Mouse (Mus musculus): ENCODE measurements around the gene Slc6a8. TPM values are rescaled to one million over a fixed set of nuclear protein-coding genes. Genes with fewer than 3 reads are reported as not detected.

The Slc6a8 gene
- 6.2 and 6.6 TPM in 2 replicates for polyA plus RNA-seq (2015; fragmentation: Nextera tagmentation; extraction: Ambion mirVana)

DNA sequence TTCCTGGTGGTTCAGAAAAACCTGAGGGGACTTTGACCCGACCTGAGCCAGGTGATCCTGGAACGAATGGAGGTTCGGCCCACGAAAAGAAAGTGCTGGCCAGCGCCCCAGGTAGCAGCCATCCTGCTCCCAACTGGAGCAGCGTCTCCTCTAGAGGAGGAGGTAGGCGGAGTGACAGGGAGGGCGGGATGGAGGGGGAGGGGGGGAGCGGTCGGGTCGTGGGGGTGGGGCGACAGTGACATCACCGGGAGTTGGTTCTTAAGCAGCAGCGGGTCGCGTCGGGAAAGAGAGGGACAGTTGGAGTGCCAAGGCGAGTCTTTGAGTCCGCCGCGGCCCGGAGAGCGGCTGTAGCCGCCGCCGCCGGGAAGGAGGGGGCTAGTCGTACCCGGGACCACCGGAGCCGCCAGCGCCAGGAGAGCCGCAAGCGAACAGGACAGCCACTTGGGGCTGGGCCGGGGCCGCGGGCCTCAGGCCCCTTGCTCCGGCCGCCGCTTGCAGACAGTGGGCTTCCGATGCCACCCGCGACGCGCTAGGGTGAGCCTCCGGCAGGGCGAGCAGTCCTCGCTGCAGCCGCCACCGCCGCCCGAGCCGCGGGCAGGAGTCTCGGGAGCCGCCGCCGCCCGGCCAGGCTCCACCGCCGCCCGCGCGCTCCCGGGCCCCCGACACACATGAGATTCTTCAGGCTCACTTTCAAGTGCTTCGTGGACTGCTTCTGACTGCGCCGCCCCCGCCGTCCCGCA lies at the start of gene Slc6a8:
TSS of gene Slc6a8 (plus strand) at position 272 of the 740 bp plus-strand sequence.
- peak within 1 kb of the TSS; percentile 71 for H3K27ac ChIP-seq
- WGBS = 7% methylated on average over 23 of the region's 72 CpGs
- peak within 1 kb of the TSS; percentile 61 for H3K4me3 ChIP-seq
- H3K9me3 ChIP-seq = no peaks in the 10 kb centered on the region
- peaks cover 10% of the 10 kb centered on the region for H3K4me1 ChIP-seq
- no peaks in the 10 kb centered on the region for H3K27me3 ChIP-seq
- peak; percentile 65 for ATAC-seq (ENCODE audit: borderline replicate concordance, extremely low read depth, low FRiP score, low TSS enrichment)
- H3K9ac ChIP-seq = peak within 1 kb of the TSS; percentile 67
- no peaks in the 10 kb centered on the region for H3K36me3 ChIP-seq
- H3K4me2 ChIP-seq = peak within 1 kb of the TSS; percentile 71

DNA sequence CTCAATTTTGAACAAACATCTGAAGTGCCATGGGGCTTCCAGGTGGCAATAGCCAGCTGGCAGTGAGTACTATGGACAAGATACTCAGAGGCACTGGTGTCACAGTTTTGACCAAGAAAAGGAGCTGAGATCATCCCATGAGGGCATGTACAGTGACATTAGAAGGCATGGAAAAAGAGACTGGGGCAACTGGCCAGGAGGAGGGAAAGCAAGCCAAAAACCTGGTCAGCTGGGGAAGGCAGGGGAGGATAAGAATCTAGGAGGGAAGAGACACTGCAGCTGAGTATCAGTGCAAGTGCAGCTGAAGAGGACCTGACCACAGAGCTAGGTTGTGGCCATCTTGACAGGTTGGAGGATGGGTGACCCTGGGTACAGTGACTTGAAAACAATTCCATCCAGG lies 46.0 kb upstream of the Slc6a8 start:
- H3K4me3 ChIP-seq = no peak overlapping the region
- no peaks in the 10 kb centered on the region for H3K36me3 ChIP-seq
- H3K9ac ChIP-seq = no peak overlapping the region
- no peak for ATAC-seq (ENCODE audit: borderline replicate concordance, extremely low read depth, low FRiP score, low TSS enrichment)
- no peaks in the 10 kb centered on the region for H3K4me1 ChIP-seq
- no peaks in the 10 kb centered on the region; the same call in 1 of the 2 replicates for H3K27me3 ChIP-seq
- H3K27ac ChIP-seq = no peak overlapping the region
- no peaks in the 10 kb centered on the region for H3K9me3 ChIP-seq
- H3K4me2 ChIP-seq = no peak overlapping the region

DNA sequence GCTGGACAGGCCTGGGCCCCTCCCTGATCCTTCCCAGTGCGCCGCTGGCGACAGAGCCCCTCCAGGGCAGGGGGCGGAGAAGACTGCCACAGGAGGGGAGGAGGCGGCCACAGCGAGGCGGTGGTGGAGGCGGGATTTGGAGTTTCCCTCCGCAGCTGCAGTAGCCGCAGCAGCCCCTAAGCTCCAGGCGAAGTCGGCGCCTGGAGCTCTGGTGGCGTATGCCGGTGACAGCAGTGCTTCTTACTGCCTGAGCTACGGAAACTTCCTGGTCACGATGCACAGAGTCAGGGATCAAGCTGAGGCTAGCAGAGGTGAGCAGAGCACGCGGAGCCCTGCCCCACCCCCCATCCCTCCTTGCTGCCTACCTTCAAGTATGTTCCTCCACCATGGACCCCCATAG lies 37.5 kb upstream of the Slc6a8 start:
- no peaks in the 10 kb centered on the region for H3K36me3 ChIP-seq
- H3K4me3 ChIP-seq = 0 out of 2 replicates have a peak overlapping the region, but pooled peaks have one; percentile 5
- H3K27me3 ChIP-seq = peaks cover 45% of the 10 kb centered on the region
- H3K4me1 ChIP-seq = peaks cover 9% of the 10 kb centered on the region
- peak overlapping the region; percentile 41 for H3K4me2 ChIP-seq
- no peaks in the 10 kb centered on the region for H3K9me3 ChIP-seq
- 20% methylated on average over 15 of the region's 19 CpGs for WGBS
- H3K27ac ChIP-seq = no peak overlapping the region
- ATAC-seq (ENCODE audit: borderline replicate concordance, extremely low read depth, low FRiP score, low TSS enrichment) = no peak; the same call in 1 of the 2 replicates
- H3K9ac ChIP-seq = no peak overlapping the region

DNA sequence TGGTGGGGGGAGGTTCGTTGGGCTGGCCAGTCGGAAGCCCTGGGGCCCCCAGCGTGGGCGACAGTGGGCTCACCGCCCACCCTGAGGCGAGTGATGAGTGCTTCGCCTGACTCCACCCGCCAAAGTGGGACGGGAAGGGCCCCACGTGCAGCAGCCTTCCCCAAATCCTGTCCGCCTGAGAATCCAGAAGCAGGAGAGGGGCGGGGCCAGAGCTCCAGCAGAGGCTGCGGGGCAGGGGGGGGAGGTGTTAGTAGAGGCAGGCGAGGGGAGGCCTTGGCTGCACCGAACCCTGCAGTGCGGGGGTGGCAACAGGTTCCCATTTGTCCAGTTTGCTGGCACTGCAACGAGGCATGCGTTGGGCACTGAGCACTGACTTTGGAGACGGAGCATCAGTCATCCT lies 35.5 kb upstream of the Slc6a8 start:
- ATAC-seq (ENCODE audit: borderline replicate concordance, extremely low read depth, low FRiP score, low TSS enrichment) = no peak
- H3K4me2 ChIP-seq = peak overlapping the region; percentile 76
- H3K36me3 ChIP-seq = no peaks in the 10 kb centered on the region
- H3K27ac ChIP-seq = no peak overlapping the region
- peak overlapping the region; percentile 32 for H3K4me3 ChIP-seq
- H3K9me3 ChIP-seq = no peaks in the 10 kb centered on the region
- 12% methylated on average over 19 of the region's 19 CpGs for WGBS
- H3K9ac ChIP-seq = no peak overlapping the region
- peaks cover 45% of the 10 kb centered on the region for H3K27me3 ChIP-seq
- peaks cover 9% of the 10 kb centered on the region for H3K4me1 ChIP-seq

DNA sequence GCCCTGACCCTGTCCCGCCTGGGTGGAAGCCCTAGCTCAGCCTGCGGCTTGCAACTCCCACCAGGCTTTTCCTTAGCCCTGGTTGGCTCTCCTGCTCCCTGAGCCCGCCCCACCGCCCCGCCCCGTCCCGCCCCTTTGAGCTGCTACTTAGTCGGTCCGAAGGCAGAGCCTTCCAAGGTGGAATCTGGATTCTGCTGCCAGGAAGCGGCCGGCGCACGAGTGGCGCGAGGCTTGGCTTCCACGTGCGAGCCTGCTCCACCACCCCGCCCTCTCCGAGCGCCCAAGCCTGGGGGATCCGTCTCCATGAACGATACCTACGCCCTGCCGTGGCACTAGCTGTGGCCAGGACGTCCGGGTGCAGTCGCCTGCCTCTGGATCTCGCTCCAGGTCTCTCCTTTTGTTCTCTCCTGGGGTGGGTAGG lies 33.7 kb upstream of the Slc6a8 start, which contains the start of gene Dusp9:
TSS of gene Dusp9 (plus strand) at position 165 of the 421 bp plus-strand sequence.
- whole genome bisulfite sequencing = 8% methylated on average over 27 of the region's 28 CpGs
- Histone ChIP-seq H3K4me1 (peaks cover 9% of the 10 kb centered on the region), H3K27ac (no peak within 1 kb of the TSS), H3K4me2 (peak within 1 kb of the TSS; percentile 73), H3K4me3 (peak within 1 kb of the TSS; percentile 41), H3K27me3 (peaks cover 44% of the 10 kb centered on the region), H3K9ac (0 out of 2 replicates have a peak within 1 kb of the TSS, but pooled peaks have one; percentile 16), H3K9me3 (no peaks in the 10 kb centered on the region), H3K36me3 (no peaks in the 10 kb centered on the region)
- peak; percentile 74; the same call in 1 of the 2 replicates for ATAC-seq (ENCODE audit: borderline replicate concordance, extremely low read depth, low FRiP score, low TSS enrichment)

DNA sequence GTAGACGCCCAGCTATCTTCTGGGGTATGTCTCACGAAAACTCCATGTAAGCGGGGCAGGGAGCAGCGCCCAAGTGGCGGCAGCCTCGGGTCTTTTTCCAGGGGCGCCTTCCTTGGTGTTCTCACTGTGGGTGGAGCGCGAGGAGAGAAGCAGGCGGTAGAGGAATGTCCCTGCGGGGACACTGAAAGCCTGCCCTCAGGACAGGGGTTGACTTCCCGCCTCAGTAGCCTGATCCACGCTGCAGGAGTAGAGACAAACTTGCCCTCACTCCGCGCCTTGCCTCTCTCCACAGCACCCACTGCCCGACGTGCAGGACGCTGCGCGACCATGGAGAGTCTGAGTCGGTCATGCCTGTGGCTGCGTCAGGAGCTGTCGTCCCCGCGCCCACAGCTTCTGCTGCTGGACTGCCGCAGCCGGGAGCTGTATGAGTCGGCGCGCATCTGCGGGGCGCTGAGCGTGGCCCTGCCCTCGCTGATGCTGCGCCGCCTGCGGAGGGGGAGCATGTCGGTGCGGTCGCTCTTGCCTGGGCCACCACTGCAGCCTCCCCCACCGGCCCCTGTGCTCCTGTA lies 33.0 kb upstream of the Slc6a8 start:
- no peak for ATAC-seq (ENCODE audit: borderline replicate concordance, extremely low read depth, low FRiP score, low TSS enrichment)

DNA sequence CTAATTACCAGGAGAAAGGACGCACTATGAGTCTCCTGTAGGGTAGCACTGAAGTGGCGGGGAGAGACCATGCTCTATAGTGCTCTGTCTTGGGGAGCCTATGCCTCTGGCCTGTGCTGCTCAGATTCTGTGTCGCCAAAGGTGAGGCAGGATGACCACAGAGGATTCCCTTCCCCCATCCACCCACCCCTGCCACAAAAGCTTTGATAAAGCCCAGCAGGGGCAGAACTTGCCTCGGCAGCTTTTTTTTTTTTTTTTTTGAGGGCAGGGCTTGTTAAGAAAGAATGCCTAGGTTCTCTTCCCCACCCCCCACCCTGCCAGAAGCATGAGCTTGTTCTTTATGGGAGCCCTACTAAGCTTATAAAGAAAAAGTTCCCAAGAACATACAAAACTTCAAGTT lies 27.8 kb upstream of the Slc6a8 start:
- no peaks in the 10 kb centered on the region for H3K36me3 ChIP-seq
- no peak overlapping the region for H3K27ac ChIP-seq
- no peak overlapping the region for H3K9ac ChIP-seq
- H3K9me3 ChIP-seq = no peaks in the 10 kb centered on the region
- H3K4me3 ChIP-seq = no peak overlapping the region
- ATAC-seq (ENCODE audit: borderline replicate concordance, extremely low read depth, low FRiP score, low TSS enrichment) = no peak
- H3K4me1 ChIP-seq = no peaks in the 10 kb centered on the region
- H3K27me3 ChIP-seq = no peaks in the 10 kb centered on the region; the same call in 1 of the 2 replicates
- H3K4me2 ChIP-seq = no peak overlapping the region
- 35% methylated on average over 3 of the region's 4 CpGs for WGBS

More for the DNA sequence above, 33.0 kb upstream of the Slc6a8 start:
- Histone ChIP-seq H3K4me1 (peaks cover 9% of the 10 kb centered on the region), H3K36me3 (no peaks in the 10 kb centered on the region), H3K27ac (no peak overlapping the region), H3K4me3 (peak overlapping the region; percentile 41), H3K9ac (0 out of 2 replicates have a peak overlapping the region, but pooled peaks have one; percentile 16), H3K27me3 (peaks cover 39% of the 10 kb centered on the region), H3K4me2 (peak overlapping the region; percentile 73), H3K9me3 (no peaks in the 10 kb centered on the region)
- WGBS = 16% methylated on average over 31 of the region's 41 CpGs

DNA sequence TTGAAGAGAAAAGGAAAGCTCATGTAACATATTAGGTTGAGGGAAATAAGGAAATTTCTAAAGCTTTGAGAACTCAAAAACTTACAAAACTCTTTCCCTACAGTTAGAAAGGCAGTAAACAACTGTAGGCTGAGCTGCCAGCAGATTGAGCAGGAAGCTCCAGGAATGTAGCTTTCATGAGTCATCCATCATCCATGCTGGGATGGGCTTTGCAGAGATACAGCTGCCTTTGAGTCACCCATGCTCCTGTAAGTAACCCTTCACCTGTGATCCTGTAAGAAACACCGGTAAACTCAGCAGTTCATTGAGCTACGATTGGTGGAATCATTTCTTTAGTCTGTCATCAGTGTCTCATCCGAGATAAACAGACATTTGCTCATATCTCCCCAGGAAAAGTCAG lies 22.1 kb upstream of the Slc6a8 start:
- H3K27me3 ChIP-seq = peaks cover 4% of the 10 kb centered on the region; the same call in 1 of the 2 replicates
- no peaks in the 10 kb centered on the region for H3K4me1 ChIP-seq
- no peak for ATAC-seq (ENCODE audit: borderline replicate concordance, extremely low read depth, low FRiP score, low TSS enrichment)
- H3K4me3 ChIP-seq = no peak overlapping the region
- no peak overlapping the region for H3K4me2 ChIP-seq
- no peak overlapping the region for H3K9ac ChIP-seq
- H3K27ac ChIP-seq = no peak overlapping the region
- H3K36me3 ChIP-seq = no peaks in the 10 kb centered on the region
- H3K9me3 ChIP-seq = no peaks in the 10 kb centered on the region
- 44% methylated on average over 3 of the region's 3 CpGs for WGBS

DNA sequence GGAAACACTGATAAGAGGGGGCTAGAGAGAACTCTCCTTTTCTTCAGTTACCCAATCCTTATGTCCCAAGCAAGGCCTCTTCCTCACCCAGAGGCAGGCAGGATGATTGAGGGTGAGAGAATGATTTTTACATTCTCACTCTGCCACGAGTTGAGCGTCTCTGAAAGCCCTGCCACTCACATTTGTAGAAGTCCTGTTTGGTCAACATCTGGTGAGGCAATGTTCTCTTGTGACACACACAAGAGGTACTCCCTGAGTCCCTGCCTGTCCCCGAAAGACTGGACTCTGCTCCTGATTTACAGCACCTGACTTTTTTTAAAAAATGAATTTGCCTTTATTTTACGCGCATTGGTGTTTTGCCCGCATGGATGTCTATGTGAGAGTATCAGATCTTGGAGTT lies 19.6 kb upstream of the Slc6a8 start:
- Histone ChIP-seq H3K4me2 (no peak overlapping the region), H3K4me1 (no peaks in the 10 kb centered on the region), H3K36me3 (no peaks in the 10 kb centered on the region), H3K9ac (no peak overlapping the region), H3K4me3 (no peak overlapping the region), H3K9me3 (no peaks in the 10 kb centered on the region), H3K27me3 (peaks cover 4% of the 10 kb centered on the region; the same call in 1 of the 2 replicates), H3K27ac (no peak overlapping the region)
- no peak for ATAC-seq (ENCODE audit: borderline replicate concordance, extremely low read depth, low FRiP score, low TSS enrichment)
- 65% methylated on average over 6 of the region's 6 CpGs for WGBS

DNA sequence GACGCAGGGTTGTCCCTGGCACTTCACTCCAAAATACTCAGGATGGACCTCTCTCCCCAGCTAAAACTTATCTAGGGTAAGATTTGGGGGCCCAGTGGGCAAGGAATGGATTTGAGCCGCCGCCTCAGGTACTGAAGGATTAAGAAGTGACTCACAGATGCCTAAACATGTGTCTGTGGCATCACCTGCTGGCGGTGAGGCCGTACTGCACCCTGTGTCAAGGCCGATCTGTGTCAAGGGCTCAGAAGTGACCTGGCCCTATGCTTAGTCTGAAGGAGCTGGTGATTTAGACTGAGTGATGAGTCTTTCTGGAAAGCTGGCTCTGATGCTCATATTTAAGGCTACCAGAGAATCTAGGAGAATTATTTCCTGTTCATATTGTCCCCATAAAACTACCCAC lies 18.8 kb upstream of the Slc6a8 start:
- Histone ChIP-seq H3K4me2 (no peak overlapping the region), H3K9ac (no peak overlapping the region), H3K36me3 (no peaks in the 10 kb centered on the region), H3K4me3 (no peak overlapping the region), H3K27ac (no peak overlapping the region), H3K4me1 (no peaks in the 10 kb centered on the region), H3K27me3 (peaks cover 4% of the 10 kb centered on the region; the same call in 1 of the 2 replicates), H3K9me3 (no peaks in the 10 kb centered on the region)
- ATAC-seq (ENCODE audit: borderline replicate concordance, extremely low read depth, low FRiP score, low TSS enrichment) = no peak
- WGBS = 11% methylated on average over 6 of the region's 6 CpGs

DNA sequence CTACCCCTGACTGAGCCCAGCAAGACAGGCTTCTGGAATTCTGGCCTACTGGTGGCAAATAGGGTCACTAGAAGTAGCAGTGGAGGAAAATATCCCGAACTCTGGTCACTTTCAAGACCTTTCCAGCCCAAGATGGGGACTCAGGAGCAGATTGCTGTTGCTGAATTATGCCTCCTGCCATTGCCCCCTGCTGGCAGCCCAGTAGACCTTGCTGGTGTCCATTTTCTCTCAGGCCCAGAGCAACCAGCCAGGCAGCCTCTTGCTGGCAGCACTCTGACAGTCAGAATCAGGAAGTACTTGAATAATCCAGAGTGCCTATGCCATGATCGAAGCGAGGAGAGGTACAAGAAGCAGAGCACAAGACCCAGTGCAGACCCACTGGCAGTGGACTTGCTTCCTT lies 17.4 kb upstream of the Slc6a8 start:
- Histone ChIP-seq H3K27me3 (peaks cover 8% of the 10 kb centered on the region; the same call in 1 of the 2 replicates), H3K9me3 (no peaks in the 10 kb centered on the region), H3K27ac (no peak overlapping the region), H3K9ac (no peak overlapping the region), H3K4me1 (no peaks in the 10 kb centered on the region), H3K4me2 (no peak overlapping the region), H3K4me3 (no peak overlapping the region), H3K36me3 (no peaks in the 10 kb centered on the region)
- ATAC-seq (ENCODE audit: borderline replicate concordance, extremely low read depth, low FRiP score, low TSS enrichment) = no peak
- 63% methylated on average over 3 of the region's 3 CpGs for WGBS

DNA sequence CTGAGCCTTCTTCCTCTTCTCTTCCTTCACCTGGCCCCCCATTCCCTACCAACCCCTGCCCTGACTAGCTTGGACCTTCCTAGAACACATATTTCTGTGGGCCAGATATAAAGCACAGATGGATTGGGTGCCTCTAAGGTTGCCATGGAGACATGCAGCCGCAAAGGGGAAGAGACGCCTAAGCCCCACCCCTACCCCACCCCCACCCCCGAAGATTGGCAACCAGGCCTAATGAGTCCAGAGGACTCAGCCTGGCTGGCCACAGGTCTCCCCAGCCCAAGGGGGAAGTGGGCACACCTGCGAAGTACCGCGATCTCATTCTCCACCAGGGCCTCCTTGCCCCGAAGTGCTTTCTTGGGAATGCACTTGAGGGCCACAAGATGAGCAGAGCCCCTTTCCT lies 14.6 kb upstream of the Slc6a8 start:
- Histone ChIP-seq H3K4me1 (no peaks in the 10 kb centered on the region), H3K27ac (no peak overlapping the region), H3K9me3 (no peaks in the 10 kb centered on the region), H3K4me2 (no peak overlapping the region), H3K4me3 (no peak overlapping the region), H3K9ac (no peak overlapping the region), H3K27me3 (peaks cover 12% of the 10 kb centered on the region; the same call in 1 of the 2 replicates), H3K36me3 (no peaks in the 10 kb centered on the region)
- ATAC-seq (ENCODE audit: borderline replicate concordance, extremely low read depth, low FRiP score, low TSS enrichment) = no peak
- 42% methylated on average over 7 of the region's 7 CpGs for WGBS

All from lung, embryonic 15.5 days (tissue).